Mouse (Mus musculus): ENCODE data around the gene Ctf2.

- no peak for TF ChIP-seq CTCF (IDR thresholded peaks at IDR 0.05; ENCODE audit: low read depth, low read length)
- no peak for TF ChIP-seq POLR2A (IDR thresholded peaks at IDR 0.05; ENCODE audit: extremely low read depth, insufficient read depth, low read length)
Observed at GRCm38 (mm10) chr7:127772080-127772479, 40.1 kb upstream of the Ctf2 start.
